Mouse (Mus musculus): ENCODE results near the gene Arl6ip1.

DNA sequence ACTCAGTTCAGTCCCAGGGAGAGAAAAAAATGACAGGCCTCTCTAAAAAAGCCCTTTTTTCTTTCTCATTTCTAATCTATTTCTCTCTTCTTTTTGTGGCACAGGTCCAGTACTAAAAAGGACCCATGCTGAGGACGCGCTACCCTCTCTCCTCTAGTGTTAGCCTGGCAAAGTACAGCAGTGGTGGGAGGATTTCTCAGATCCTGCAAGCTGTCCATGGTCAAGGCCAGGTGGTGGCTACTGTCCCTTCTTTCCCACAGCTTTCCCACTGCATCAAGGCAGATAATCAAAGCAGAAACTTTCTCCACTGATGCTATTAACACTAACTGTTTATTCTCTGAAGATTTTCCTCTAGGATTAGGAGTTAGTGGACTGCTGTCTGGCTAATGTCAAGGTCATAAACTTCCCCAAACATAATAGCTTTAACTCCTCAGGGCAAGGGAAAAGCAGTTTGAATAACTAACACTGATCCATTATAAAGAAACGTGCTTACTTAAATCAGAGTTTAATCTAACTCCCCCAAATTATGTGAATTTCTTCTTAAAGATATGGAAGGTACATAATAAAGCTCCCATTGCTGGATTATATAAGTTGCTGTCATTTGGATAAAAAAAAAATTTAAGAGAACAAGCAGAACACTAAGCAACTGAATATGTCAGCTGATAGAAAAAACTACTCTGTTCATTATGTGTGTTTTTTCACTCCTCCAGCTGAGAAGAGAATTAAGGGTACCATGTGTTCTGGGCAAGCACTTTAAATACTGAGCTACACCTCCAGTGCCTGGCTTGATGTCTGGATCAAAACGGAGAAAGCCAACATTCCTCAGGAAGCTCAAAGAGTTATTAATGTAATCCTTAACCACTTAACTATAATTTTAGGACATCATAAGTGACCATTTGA lies 5.7 kb downstream of the Arl6ip1 start:
- TF ChIP-seq GABPA (IDR thresholded peaks at IDR 0.05; ENCODE audit: low read depth, low read length) (no peak), CTCF (IDR thresholded peaks at IDR 0.05 in 2 of 3, conservative IDR thresholded peaks at IDR 0.05 in 1 of 3; ENCODE audit: control insufficient read depth in 1 of 3, insufficient read depth in 1 of 3, low read depth in 2 of 3, low read length in 3 of 3, poor library complexity in 1 of 3, severe bottlenecking in 1 of 3) (no peak), TAL1 (IDR thresholded peaks at IDR 0.05; ENCODE audit: low read length) (no peak), EP300 (IDR thresholded peaks at IDR 0.05; ENCODE audit: low read depth in 1 of 2, low read length in 2 of 2) (no peak), POLR2AphosphoS5 (IDR thresholded peaks at IDR 0.05; ENCODE audit: borderline replicate concordance, low read depth, low read length) (no peak), MYC (IDR thresholded peaks at IDR 0.05; ENCODE audit: low read depth, low read length) (no peak), SIN3A (IDR thresholded peaks at IDR 0.05; ENCODE audit: low read length) (0 out of 2 replicates have a peak, but pooled peaks have one; percentile 30), ZMIZ1 (IDR thresholded peaks at IDR 0.05; ENCODE audit: low read depth, low read length) (peak; percentile 77), CHD2 (IDR thresholded peaks at IDR 0.05; ENCODE audit: low read length) (peak; percentile 25), SMC3 (IDR thresholded peaks at IDR 0.05; ENCODE audit: low read depth, low read length) (0 out of 2 replicates have a peak, but pooled peaks have one; percentile 24), E2F4 (IDR thresholded peaks at IDR 0.05; ENCODE audit: borderline replicate concordance, low read depth, low read length) (no peak), KAT2A (conservative IDR thresholded peaks at IDR 0.05; ENCODE audit: low read depth, low read length) (0 out of 2 replicates have a peak, but pooled peaks have one; percentile 17), ZNF384 (IDR thresholded peaks at IDR 0.05; ENCODE audit: low read depth, low read length) (no peak)
